5 mouse cellular contexts compared by ENCODE assay signal in the genomic region with DNA sequence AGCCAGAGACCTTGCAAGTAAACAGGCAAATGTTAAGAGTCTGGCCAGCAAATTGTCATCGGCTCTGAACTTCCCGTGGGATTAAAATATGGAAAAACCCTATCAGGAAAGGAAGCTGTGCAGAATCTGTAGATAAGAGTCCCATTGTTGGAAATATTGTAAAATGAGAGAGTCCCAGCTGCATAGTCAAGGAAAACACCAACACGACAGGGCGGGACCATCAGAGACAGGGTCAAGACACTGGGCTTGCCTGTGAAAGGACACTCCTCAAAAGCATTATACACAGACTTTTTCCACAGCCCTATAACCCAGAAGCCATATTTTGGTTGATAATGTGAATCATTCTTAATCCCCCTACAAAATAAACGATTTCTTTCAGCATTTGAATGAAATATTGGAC. TPM values are rescaled to one million over a fixed set of nuclear protein-coding genes. Genes with fewer than 3 reads are reported as not detected.
"Had no signal": no experiment of that assay in that cellular context is flagged by ENCODE, and none has a peak within 500 bp of the region (broad histone marks: within the 10 kb centered on the region; RNA-seq: fewer than 3 reads in every experiment).

No protein-coding gene starts in this region.

RNA-seq across cellular contexts. Expression of a gene that starts 22.6 kb away (rescaled TPM):
- total RNA-seq: midbrain, postnatal 0 days had no signal
- polyA plus RNA-seq: limb, embryonic 10.5 days; midbrain, embryonic 11.5 days; midbrain, embryonic 13.5 days; myocyte had no signal

RNA-seq across cellular contexts. Expression of a gene that starts 46.7 kb away (rescaled TPM):
- polyA plus RNA-seq: myocyte had no signal

RNA-seq across cellular contexts. Expression of a gene that starts 49.9 kb away (rescaled TPM):
- polyA plus RNA-seq: myocyte had no signal
